Mouse (Mus musculus) kidney, postnatal 0 days (tissue): ENCODE data around the gene Rps4x. TPM values are rescaled to one million over a fixed set of nuclear protein-coding genes. Genes with fewer than 3 reads are reported as not detected.

ENCODE experiments used
- ATAC-seq: fragments of 200-750 bp; cut with Nextera tagmentation; replicated peaks from 2 replicates; pipeline ENCODE4 v1.8.0; 2017; ENCODE audit warnings: low read depth, moderate number of reproducible peaks, moderate TSS enrichment, moderate library complexity; ENCODE audit not compliant: low FRiP score
- DNase-seq: peaks from one replicate; pipeline ENCODE4 v3.0.0-alpha.2; 2016; ENCODE audit warnings: low spot score
- H3K27ac ChIP-seq: fragments of 300-500 bp; sonication (generic); 2 replicates; pipeline ENCODE4 v1.5.1; 2014; ENCODE audit warnings: mild to moderate bottlenecking
- H3K27me3 ChIP-seq: fragments of 300-500 bp; sonication (generic); 2 replicates; pipeline ENCODE4 v1.6.1; 2014; ENCODE audit warnings: low read length, mixed read lengths; ENCODE audit not compliant: insufficient read depth
- H3K36me3 ChIP-seq: fragments of 300-500 bp; sonication (generic); 2 replicates; pipeline ENCODE4 v1.6.1; 2014; ENCODE audit warnings: low read length, mixed read lengths; ENCODE audit not compliant: insufficient read depth
- H3K4me1 ChIP-seq: fragments of 300-500 bp; sonication (generic); replicated peaks from 2 replicates; pipeline ENCODE4 v1.6.1; 2014; ENCODE audit warnings: antibody characterized with exemption, low read length, mixed read lengths; ENCODE audit not compliant: insufficient read depth
- H3K4me2 ChIP-seq: fragments of 300-500 bp; sonication (generic); 2 replicates; pipeline ENCODE4 v1.6.1; 2014; ENCODE audit warnings: mild to moderate bottlenecking, low read length, moderate library complexity, mixed read lengths
- H3K4me3 ChIP-seq: fragments of 300-500 bp; sonication (generic); replicated peaks from 2 replicates; pipeline ENCODE4 v1.5.1; 2014; ENCODE audit warnings: low read depth, low read length
- H3K9ac ChIP-seq: fragments of 300-500 bp; sonication (generic); 2 replicates; pipeline ENCODE4 v1.6.1; 2014; ENCODE audit warnings: low read depth, low read length
- H3K9me3 ChIP-seq: fragments of 300-500 bp; sonication (generic); replicated peaks from 2 replicates; pipeline ENCODE4 v1.6.1; 2016; ENCODE audit warnings: low read length, inconsistent platforms, mixed read lengths
- CTCF ChIP-seq: IDR thresholded peaks from 2 replicates; pipeline ENCODE4 v1.5.1; 2016; ENCODE audit warnings: antibody characterized with exemption, low read depth, mild to moderate bottlenecking, moderate library complexity
- WGBS: fragments of 180-500 bp; shearing (Covaris S2); extraction: QIAGEN DNeasy Blood & Tissue Kit; methylation state at CpG from one replicate; pipeline ENCODE4 v1.1.7; 2014; 5-methylcytosine and 5-hydroxymethylcytosine counted together
- polyA plus RNA-seq: library from polyadenylated mRNA; unstranded; fragments of >200 nt; fragmentation: Nextera tagmentation; extraction: Ambion mirVana; gene quantifications from 2 replicates; pipeline ENCODE4 v1.2.1, GENCODE M21; 2015

Gene Rps4x
- polyA plus RNA-seq, 1 experiment from 2014 or later, result 968 TPM

DNA sequence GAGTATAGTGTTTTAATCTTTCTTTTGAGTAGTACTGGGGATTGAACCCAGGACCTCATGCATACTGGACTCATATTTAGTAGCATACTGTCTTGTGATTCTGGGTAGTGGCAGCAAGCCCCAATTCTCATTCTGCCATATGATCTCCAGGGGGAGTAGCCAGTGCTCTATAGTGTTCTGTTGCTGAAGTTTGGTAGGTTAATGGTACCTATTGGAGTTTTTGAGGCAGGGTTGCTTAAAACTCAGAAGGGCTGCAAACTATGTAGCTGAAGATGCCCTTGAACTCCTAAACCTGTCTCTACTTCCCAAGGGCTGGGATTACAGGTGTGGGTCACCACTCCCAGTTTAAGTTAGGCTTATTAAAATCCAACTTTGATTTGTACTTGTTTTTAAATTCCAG lies 6.6 kb downstream of the Rps4x start:
- no peak for ATAC-seq
- H3K4me1 ChIP-seq, result no peaks in the 10 kb centered on the region
- H3K9me3 ChIP-seq, result no peaks in the 10 kb centered on the region
- DNase-seq, result no peak
- no peaks in the 10 kb centered on the region for H3K36me3 ChIP-seq
- H3K4me2 ChIP-seq, result no peak overlapping the region
- no peaks in the 10 kb centered on the region for H3K27me3 ChIP-seq
- no peak overlapping the region for H3K4me3 ChIP-seq
- no peak overlapping the region for H3K27ac ChIP-seq
- H3K9ac ChIP-seq, result no peak overlapping the region
- TF ChIP-seq CTCF, result no peak

DNA sequence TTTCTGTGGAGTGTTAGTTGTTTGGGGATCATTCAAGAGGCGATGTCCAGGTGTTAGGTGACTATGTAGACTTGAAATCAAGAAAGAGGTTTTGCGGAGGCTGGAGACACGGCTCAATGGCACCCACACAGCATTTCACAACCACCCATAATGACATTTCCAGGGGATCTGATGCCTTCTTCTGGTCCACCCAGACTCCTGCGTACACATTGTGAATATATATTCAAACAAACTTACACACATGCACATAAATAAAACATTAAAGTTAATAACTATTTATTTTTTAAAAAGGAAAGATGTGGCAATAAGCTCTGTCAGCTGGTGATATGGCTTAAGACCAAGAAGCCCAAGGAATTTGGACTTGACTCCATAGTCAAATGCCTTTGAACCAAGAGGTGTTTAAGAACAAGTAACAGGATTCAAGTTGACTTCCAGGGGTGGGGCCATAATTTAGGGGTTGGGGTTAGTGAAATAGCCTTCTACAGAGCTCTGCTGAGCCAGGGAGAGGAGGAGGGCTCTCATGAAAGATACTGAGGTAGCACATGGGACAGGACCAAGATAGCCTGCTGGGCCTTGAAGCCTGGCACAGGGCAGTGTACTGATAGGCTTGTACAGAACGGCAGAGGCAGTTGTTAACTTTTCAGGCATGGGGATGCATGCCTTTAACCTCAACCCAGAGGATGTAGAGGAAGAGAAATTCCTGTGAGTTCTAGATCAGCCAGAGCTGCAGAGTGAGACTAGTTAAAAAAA lies 13.5 kb downstream of the Rps4x start:
- Histone ChIP-seq H3K36me3 (no peaks in the 10 kb centered on the region), H3K4me3 (no peak overlapping the region), H3K9ac (no peak overlapping the region), H3K27ac (no peak overlapping the region), H3K9me3 (no peaks in the 10 kb centered on the region), H3K4me1 (no peaks in the 10 kb centered on the region), H3K4me2 (no peak overlapping the region), H3K27me3 (no peaks in the 10 kb centered on the region)
- ATAC-seq (no peak), DNase-seq (no peak)
- no peak for TF ChIP-seq CTCF
- 80% methylated on average over 5 of the region's 5 CpGs for WGBS

DNA sequence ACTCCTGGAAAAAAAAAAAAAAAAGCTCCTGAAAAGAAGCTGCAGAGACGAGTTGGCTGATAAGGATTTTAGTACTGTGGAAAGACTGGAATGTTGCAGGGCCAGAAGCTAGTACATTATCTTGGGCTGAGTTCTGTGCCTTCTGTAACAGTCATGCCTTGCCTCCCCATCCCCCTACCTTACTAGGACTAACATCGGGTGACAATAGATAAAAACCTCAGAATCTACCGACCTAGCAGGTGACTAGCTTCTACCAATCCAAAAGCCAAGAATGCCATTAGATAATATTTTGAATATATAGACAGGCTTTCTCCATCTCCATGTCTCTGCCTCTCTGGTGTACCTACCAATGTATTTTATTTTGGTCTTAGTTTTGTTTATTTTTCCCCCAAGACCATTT lies 18.3 kb downstream of the Rps4x start:
- no peak overlapping the region for H3K27ac ChIP-seq
- H3K4me3 ChIP-seq, result no peak overlapping the region
- no peaks in the 10 kb centered on the region for H3K4me1 ChIP-seq
- WGBS, result 75% methylated on average over 3 of the region's 3 CpGs
- no peaks in the 10 kb centered on the region for H3K36me3 ChIP-seq
- TF ChIP-seq CTCF, result no peak
- no peaks in the 10 kb centered on the region for H3K27me3 ChIP-seq
- ATAC-seq (no peak), DNase-seq (no peak)
- H3K9me3 ChIP-seq, result no peaks in the 10 kb centered on the region
- H3K9ac ChIP-seq, result no peak overlapping the region
- H3K4me2 ChIP-seq, result no peak overlapping the region

- no peaks in the 10 kb centered on the region for H3K36me3 ChIP-seq
- H3K9me3 ChIP-seq, result no peaks in the 10 kb centered on the region
- H3K4me1 ChIP-seq, result no peaks in the 10 kb centered on the region
- H3K9ac ChIP-seq, result no peak overlapping the region
- no peak overlapping the region for H3K4me3 ChIP-seq
- ATAC-seq, result no peak
- H3K27me3 ChIP-seq, result no peaks in the 10 kb centered on the region
- H3K27ac ChIP-seq, result no peak overlapping the region
- TF ChIP-seq CTCF, result no peak
- 54% methylated on average over 3 of the region's 3 CpGs for WGBS
- no peak for DNase-seq
- H3K4me2 ChIP-seq, result no peak overlapping the region
These were observed 19.1 kb downstream of the Rps4x start for GRCm38 (mm10) chrX:102170135-102170534.

DNA sequence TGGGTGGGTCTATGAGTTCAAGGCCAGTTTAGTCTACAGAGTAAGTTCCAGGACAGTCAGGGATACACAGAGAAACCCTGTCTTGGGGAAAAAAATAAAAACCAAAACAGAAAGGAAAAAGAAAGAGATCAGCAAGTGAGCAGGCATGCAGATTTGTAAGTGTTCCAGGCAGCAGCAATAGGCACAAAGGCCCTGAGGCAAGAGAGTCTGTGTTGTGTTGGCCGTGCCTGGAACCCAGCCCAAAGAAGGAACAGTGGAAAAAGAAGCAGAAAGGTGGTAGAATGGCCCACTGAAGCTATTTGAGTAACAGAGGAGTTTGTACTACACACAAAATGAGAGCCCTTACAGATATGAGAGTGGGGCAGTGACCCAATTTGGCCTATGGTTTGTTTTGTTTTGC lies 19.5 kb downstream of the Rps4x start:
- Histone ChIP-seq H3K27me3 (no peaks in the 10 kb centered on the region), H3K27ac (no peak overlapping the region), H3K4me1 (no peaks in the 10 kb centered on the region), H3K9me3 (no peaks in the 10 kb centered on the region), H3K36me3 (no peaks in the 10 kb centered on the region), H3K4me2 (no peak overlapping the region), H3K4me3 (no peak overlapping the region), H3K9ac (no peak overlapping the region)
- DNase-seq, result no peak
- no peak for ATAC-seq
- 59% methylated on average over 1 of the region's 1 CpGs for WGBS
- TF ChIP-seq CTCF, result no peak

DNA sequence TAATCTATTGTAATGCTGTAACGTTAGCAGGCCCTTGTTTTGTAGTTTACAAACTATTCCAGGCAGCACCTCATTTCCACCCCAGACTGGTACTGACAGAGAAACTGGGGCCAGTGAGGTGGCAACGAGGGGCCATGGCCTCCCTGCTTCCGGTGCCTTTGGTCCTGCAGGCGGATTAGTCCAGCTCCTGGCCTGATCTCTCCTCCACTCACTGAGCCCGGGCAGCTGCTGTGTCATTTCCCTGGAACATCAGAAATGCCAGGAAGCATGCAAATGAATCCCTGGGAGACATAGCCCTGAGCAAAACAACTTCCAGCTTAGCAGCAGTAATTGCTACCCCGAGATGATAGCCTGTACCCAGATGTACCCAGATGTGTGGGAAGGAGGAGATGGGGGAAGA lies 22.2 kb downstream of the Rps4x start:
- WGBS, result 37% methylated on average over 6 of the region's 6 CpGs
- Histone ChIP-seq H3K4me3 (no peak overlapping the region), H3K9me3 (no peaks in the 10 kb centered on the region), H3K27me3 (no peaks in the 10 kb centered on the region), H3K4me2 (no peak overlapping the region), H3K9ac (no peak overlapping the region), H3K4me1 (no peaks in the 10 kb centered on the region), H3K36me3 (no peaks in the 10 kb centered on the region), H3K27ac (no peak overlapping the region)
- DNase-seq (no peak), ATAC-seq (no peak)
- no peak for TF ChIP-seq CTCF

DNA sequence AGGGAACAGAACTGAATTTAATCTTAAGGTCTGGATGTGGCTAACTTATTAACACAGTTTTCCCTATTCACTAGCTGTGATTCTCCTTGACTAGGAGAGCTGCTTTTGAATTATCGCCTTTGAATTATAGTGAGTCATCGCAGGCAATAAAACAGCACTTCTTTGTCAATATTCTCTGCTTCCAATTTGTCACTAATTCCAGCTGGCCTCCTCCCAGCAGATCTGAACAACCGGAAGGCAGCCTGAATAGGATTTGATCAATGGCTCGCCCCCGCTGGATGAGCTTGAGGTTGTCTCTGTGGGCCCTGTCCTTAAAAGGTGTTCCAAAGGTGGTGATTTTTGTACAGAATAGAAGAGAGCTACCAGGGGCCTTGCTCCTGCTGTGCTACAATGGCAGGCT lies 22.7 kb downstream of the Rps4x start:
- 51% methylated on average over 5 of the region's 5 CpGs for WGBS
- no peak for TF ChIP-seq CTCF
- Histone ChIP-seq H3K4me3 (no peak overlapping the region), H3K4me1 (no peaks in the 10 kb centered on the region), H3K36me3 (no peaks in the 10 kb centered on the region), H3K9me3 (no peaks in the 10 kb centered on the region), H3K9ac (no peak overlapping the region), H3K27me3 (no peaks in the 10 kb centered on the region), H3K4me2 (no peak overlapping the region), H3K27ac (no peak overlapping the region)
- ATAC-seq, result no peak
- DNase-seq, result no peak
